Mouse (Mus musculus) kidney, postnatal 36 days (tissue): ENCODE results near the gene Thoc3.

Experiments
- DNase-seq, 2 experiments: peaks; one replicate each; pipeline ENCODE4 v3.0.0; 2021 to 2022; ENCODE audit warnings: mixed read lengths in 2 of 2

Gene Thoc3

DNA sequence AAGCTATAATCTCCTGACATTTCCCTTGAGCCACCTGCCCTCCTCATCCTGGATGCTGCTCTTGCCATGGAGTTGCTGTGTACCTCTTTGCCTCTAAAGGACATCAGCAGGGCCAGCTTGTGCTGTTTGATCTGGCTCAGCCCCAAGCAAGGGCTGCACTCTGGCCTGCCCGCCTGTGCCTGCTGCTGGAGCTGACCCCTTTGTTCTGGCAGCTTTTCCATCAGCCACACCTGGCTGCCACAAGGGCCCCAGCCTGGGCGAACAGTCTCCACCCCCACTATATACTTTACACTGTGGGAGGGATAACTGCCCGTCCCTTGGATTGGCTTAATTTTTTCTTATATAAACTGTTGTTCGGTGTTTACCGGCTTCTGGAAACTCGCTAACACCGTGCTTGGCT, 28.7 kb downstream of the Thoc3 start:
- peak; percentile 77 to 83 for DNase-seq

DNA sequence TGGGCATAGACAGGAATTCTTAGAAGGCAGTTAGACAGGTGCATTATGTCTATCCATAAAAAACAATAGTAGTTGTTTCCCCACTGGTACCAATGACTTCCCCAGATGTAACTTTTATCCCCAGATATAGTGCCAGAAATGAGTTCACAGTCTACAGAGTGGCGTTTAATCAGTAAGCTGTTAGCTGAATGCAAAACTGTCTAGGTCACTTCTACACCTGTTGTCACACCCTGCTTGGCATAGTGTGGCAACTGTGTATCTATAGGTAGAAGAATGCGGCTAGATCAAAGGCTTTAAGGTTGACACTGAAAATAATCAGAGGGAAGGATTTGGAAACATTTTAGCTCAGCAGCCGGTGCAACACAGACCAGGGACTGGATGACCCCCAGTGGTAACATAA, 29.8 kb downstream of the Thoc3 start:
- DNase-seq: peak in 1 of 2 experiments; percentile 31

DNA sequence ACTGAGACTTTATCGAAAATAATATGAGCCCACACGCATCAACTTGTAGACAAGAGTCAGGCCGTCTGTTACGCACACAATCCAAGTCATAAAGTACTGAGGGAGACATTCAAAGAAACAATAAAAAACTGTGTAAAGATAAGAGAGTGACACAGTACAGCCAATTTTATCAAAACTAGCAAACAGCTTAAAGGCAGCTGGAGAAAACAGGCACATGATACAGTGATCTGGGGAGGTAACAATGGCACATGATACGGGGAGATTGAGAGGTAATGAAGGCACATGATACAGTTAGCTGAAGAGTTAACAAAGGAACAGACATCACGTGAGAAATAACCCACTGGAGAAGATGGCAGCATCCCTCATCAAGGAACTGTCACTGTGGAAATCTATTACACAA, 31.6 kb downstream of the Thoc3 start:
- DNase-seq: no peak

DNA sequence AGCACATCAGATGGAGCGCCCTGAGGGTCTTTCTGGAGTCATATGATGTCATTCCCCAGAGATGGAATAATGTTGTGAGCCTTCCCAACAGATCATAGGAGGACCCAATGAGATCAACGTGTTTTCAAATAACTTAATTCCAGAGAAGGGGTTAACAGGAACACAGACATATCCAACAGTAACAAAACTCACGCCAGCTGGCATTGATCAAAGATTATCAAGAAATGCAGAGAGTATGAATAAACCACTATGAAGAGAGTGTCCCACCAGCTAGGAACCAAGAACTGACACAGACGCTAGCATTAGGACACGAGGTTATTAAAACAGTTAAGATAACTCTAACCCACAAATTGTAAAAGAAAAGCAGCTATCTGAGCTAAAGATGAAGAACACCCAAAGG, 32.0 kb downstream of the Thoc3 start:
- DNase-seq: no peak

GRCm38 (mm10) chr13:54431161-54431560, 37.5 kb downstream of the Thoc3 start:
- DNase-seq: no peak

DNA sequence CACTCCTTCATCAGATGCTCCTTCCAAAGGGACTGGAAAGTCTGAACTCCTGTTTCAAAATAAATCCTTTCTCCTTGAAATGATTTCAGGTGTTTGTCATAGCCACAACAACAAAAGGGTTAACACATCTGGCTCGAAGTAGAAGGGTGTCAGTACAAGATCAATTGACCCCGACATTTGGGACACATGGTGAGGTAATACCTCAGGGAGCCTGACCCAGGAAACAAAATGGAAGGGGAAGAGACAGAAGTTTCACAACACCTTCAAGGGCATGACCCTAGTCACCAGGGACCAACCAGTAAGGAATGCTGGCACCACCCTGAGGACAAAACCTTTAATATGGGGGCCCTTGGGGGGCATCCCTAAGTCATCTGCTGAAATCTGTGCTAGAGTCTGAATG, 38.6 kb downstream of the Thoc3 start:
- DNase-seq: no peak

GRCm38 (mm10) chr13:54428771-54429170, 39.9 kb downstream of the Thoc3 start:
- no peak for DNase-seq

- no peak for DNase-seq
Measured at GRCm38 (mm10) chr13:54426781-54427655, 41.6 kb downstream of the Thoc3 start.

GRCm38 (mm10) chr13:54425269-54425668, 43.4 kb downstream of the Thoc3 start:
- DNase-seq: peak; percentile 79 to 86

- no peak for DNase-seq
Measured at GRCm38 (mm10) chr13:54420226-54420625, 48.4 kb downstream of the Thoc3 start.

DNA sequence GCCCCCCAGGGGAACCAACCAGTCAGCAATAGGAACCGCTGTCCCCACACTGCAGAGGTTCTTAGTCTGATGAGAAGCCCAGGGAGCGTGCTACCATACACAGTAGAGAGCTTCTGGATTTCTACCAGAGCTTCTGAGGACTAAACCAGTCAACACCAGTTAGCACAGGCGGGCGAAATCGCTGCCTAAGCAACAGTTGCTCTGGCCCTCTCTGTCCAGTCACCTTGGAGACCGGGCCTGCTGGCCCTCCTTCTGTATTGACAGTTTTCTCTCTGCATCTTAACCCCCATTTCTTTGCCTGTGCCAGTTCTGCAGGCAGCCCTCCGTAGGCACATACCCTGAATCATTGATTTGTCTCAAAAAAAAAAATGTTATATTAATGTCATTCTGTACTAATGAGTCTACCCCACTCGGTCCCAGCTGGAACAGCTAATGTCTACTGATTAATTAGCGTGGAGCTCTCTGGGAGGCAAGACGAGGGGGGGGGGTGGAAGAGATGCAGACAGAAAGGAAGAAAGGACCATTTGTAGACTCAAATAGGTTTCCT, 49.8 kb downstream of the Thoc3 start:
- DNase-seq: peak; percentile 55 to 67

GRCm38 (mm10) chr13:54415059-54415458, 53.6 kb downstream of the Thoc3 start:
- no peak for DNase-seq

DNA sequence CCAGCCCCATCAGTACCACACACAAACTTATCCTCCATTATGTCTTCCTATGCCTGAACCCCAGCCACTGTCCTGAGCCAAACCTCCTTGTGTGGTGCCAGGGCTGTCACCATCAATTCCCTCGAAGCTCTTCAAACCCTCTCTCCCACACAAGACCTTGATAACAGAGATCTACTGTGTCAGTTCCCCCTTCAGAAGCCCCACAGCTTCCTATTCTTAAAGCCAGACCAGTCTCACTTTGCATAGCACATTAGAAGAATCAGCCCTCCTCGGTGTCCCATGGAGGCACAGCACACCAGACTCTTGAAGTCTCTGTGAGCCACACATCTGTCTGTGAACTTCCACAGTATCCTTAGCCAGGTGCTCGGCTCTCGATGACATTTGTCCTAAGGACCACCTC, 55.9 kb downstream of the Thoc3 start:
- no peak for DNase-seq

GRCm38 (mm10) chr13:54412236-54412635, 56.4 kb downstream of the Thoc3 start:
- no peak for DNase-seq

DNA sequence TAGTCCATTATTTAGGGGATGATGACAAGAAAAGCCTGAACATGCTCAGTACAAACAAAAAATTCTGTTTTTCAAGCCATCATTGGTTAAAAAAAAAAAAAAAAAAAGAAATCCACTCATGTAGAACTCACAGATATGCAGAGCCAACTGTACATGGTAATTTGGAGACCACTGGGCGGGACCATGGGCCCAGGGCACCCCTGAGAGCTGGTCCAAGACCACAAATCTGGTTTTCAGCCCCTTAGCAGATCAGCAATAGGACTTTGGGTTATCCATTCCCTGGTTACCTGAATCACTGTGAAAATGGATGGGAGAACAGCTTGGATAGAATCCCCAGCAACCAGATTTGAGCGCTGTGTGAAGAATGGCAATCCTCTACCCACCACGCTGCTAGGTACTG, 57.0 kb downstream of the Thoc3 start:
- no peak for DNase-seq
